ENCODE assay signal across 13 mouse cellular contexts in the genomic region with DNA sequence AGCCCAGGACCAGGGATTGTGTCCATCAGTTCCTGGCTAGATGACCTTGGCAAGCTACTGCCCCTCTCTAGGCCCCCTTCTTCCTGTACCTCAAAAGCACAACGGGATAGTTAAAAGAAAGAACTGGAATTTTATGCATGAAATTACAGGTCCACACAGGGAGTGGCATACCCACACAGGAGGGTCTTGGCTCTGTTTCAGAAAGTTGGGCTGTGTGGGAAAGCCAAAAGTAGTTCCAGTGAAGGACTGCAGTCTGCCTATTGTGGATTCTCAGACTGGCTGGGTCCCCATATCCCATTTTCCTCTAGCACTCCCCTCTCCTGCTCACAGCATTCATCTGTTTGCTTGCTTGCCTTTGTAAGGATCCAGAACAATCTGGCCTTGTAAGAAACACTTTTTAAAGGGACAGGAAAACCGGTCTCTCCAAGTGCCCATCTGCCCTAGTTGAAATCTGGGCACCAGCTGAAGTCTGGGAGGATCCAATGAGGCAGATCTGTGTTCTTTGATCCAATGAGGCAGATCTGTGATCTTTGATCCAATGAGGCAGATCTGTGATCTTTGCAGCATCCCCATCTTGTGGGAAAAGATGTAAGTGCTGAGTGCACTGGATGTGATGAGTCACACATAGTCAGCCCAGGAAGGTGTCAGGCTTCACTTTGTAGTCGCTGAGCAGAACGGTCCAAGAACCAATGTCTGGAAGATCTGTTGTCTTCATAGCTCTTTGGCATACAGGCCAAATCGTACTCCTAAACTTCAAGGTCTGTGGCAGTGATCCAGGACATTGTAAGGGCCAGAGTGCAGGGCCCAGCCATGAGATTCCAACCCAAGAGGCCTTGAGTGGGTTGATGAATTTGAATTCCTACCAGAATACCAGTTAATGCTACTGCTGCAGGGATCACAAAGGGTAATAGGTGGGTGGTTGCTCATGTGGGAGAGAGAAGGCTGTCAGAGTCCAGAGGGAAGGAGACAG. TPM values are rescaled to one million over a fixed set of nuclear protein-coding genes. Genes with fewer than 3 reads are reported as not detected.
DNase-seq lines count a peak whose midpoint lies in the region.
"Had no signal": no experiment of that assay in that cellular context is flagged by ENCODE, and none has a peak within 500 bp of the region (broad histone marks: within the 10 kb centered on the region; RNA-seq: fewer than 3 reads in every experiment).

No protein-coding gene starts in this region.

- DNase-seq in cerebellum, postnatal 10 days: peak; percentile 55 to 65
- DNase-seq in cerebellum, adult 9-10 months: no peak
- peak; percentile 19 for DNase-seq in lung, postnatal 10 days
- no peak for DNase-seq in lung, postnatal 25 days (ENCODE audit: low spot score)
- DNase-seq in adipocyte (ENCODE audit: low spot score): peak; percentile 87
- DNase-seq in left cerebral cortex, postnatal 14 days (ENCODE audit: low spot score in 2 of 2): peak; percentile 43 to 81
- no peak for DNase-seq in kidney, adult 18-20 months
- DNase-seq in spleen, postnatal 14 days (ENCODE audit: low spot score in 2 of 2): no peak
- DNase-seq: heart, postnatal 36 days; kidney, postnatal 10 days; lung, adult 2 months; thymus, postnatal 25 days had no signal

- intact Hi-C loops in left cerebral cortex, postnatal 14 days (cut with DNase I): no loop called here

RNA-seq across cellular contexts. Expression of gene Ntsr2, which starts 4.0 kb away (rescaled TPM):
- total RNA-seq in left cerebral cortex, postnatal 14 days (2021): 100 to 1,000 TPM; 121 to 140 TPM
- total RNA-seq: granulocyte monocyte progenitor cell, adult 5-6 weeks had no signal

RNA-seq across cellular contexts. Expression of gene Lpin1, which starts 46.4 kb away (rescaled TPM):
- total RNA-seq in left cerebral cortex, postnatal 14 days (2021): 10 to 100 TPM; 14.5 to 15.8 TPM

Comparison
In these comparisons a context has a peak if more than half of its experiments do, and no peak if none do; other contexts are left out.
1. DNase-seq: peak in cerebellum, postnatal 10 days (2 of 2), lung, postnatal 10 days (single experiment), adipocyte (single experiment) and left cerebral cortex, postnatal 14 days (2 of 2); none in cerebellum, adult 9-10 months (single experiment), lung, postnatal 25 days (single experiment), kidney, adult 18-20 months (single experiment) and spleen, postnatal 14 days (0 of 2).